In genomic region chr9:41593998-41594397, GRCm38 (mm10) we compare ENCODE assay signal across 22 mouse cellular contexts.
A peak's percentile ranks its signal among the peaks of the same experiment; 100 is the strongest.
DNase-seq lines count a peak whose midpoint lies in the region; ATAC-seq and TF ChIP-seq lines count a peak whose summit lies in the region.
"Had no signal": no experiment of that assay in that cellular context is flagged by ENCODE, and none has a peak within 500 bp of the region (broad histone marks: within the 10 kb centered on the region; RNA-seq: fewer than 3 reads in every experiment).

No protein-coding gene starts in this region.

- peaks cover 43% of the 10 kb centered on the region for H3K4me1 ChIP-seq in embryonic facial prominence, embryonic 12.5 days
- H3K4me1 ChIP-seq in embryonic facial prominence, embryonic 10.5 days, result peaks cover 43% of the 10 kb centered on the region
- peaks cover 60% of the 10 kb centered on the region for H3K4me1 ChIP-seq in midbrain, embryonic 12.5 days
- H3K4me1 ChIP-seq in midbrain, embryonic 11.5 days (ENCODE audit: control insufficient read depth, insufficient read depth, low read length), result peaks cover 27% of the 10 kb centered on the region
- H3K4me1 ChIP-seq in forebrain, postnatal 0 days (ENCODE audit: insufficient read depth), result peaks cover 31% of the 10 kb centered on the region
- peaks cover 15% of the 10 kb centered on the region; the same call in 1 of the 2 replicates for H3K4me1 ChIP-seq in midbrain, postnatal 0 days (ENCODE audit: insufficient read depth, low read length)
- H3K4me1 ChIP-seq in thymus, adult 2 months (replicated peaks; ENCODE audit: control insufficient read depth, insufficient read depth, low read length), result no peaks in the 10 kb centered on the region
- H3K4me1 ChIP-seq: liver, embryonic 12.5 days had no signal

- no peak overlapping the region for H3K9ac ChIP-seq in embryonic facial prominence, embryonic 12.5 days
- no peak overlapping the region for H3K9ac ChIP-seq in midbrain, embryonic 12.5 days (replicated peaks)
- H3K9ac ChIP-seq in midbrain, embryonic 11.5 days (ENCODE audit: low read length), result no peak overlapping the region
- no peak overlapping the region for H3K9ac ChIP-seq in forebrain, postnatal 0 days
- H3K9ac ChIP-seq in midbrain, postnatal 0 days (replicated peaks; ENCODE audit: low read length, poor library complexity, severe bottlenecking), result no peak overlapping the region
- H3K9ac ChIP-seq: liver, embryonic 12.5 days; lung, embryonic 15.5 days had no signal

- H3K9me3 ChIP-seq in embryonic facial prominence, embryonic 12.5 days, result no peaks in the 10 kb centered on the region
- H3K9me3 ChIP-seq in embryonic facial prominence, embryonic 10.5 days, result no peaks in the 10 kb centered on the region
- no peaks in the 10 kb centered on the region for H3K9me3 ChIP-seq in midbrain, embryonic 12.5 days
- no peaks in the 10 kb centered on the region for H3K9me3 ChIP-seq in midbrain, embryonic 11.5 days (ENCODE audit: control insufficient read depth, low read length)
- H3K9me3 ChIP-seq in forebrain, postnatal 0 days (ENCODE audit: low read length), result no peaks in the 10 kb centered on the region
- no peaks in the 10 kb centered on the region for H3K9me3 ChIP-seq in midbrain, postnatal 0 days (ENCODE audit: low read length)
- H3K9me3 ChIP-seq: liver, embryonic 12.5 days; lung, embryonic 15.5 days had no signal

- H3K27ac ChIP-seq in embryonic facial prominence, embryonic 12.5 days, result peak overlapping the region; percentile 69; the same call in 1 of the 2 replicates
- no peak overlapping the region for H3K27ac ChIP-seq in embryonic facial prominence, embryonic 10.5 days (replicated peaks)
- peak overlapping the region; percentile 65 for H3K27ac ChIP-seq in midbrain, embryonic 12.5 days (replicated peaks)
- H3K27ac ChIP-seq in midbrain, embryonic 11.5 days (ENCODE audit: low read depth, low read length), result no peak overlapping the region
- peak overlapping the region; percentile 67 for H3K27ac ChIP-seq in forebrain, postnatal 0 days (ENCODE audit: low read depth, low read length)
- peak overlapping the region; percentile 13; the same call in 1 of the 2 replicates for H3K27ac ChIP-seq in midbrain, postnatal 0 days (ENCODE audit: low read depth, low read length)
- H3K27ac ChIP-seq in thymus, adult 2 months (ENCODE audit: control insufficient read depth, insufficient read depth, low read length), result no peak overlapping the region
- H3K27ac ChIP-seq: kidney, postnatal 0 days; liver, embryonic 12.5 days; macrophage had no signal

- DNase-seq in embryonic facial prominence, embryonic 10.5 days (ENCODE audit: low spot score), result no peak
- no peak for DNase-seq in midbrain, embryonic 11.5 days (ENCODE audit: low spot score, missing footprints)
- DNase-seq in forebrain, postnatal 0 days, result peak; percentile 54
- no peak for DNase-seq in midbrain, postnatal 0 days (ENCODE audit: low spot score)
- no peak for DNase-seq in thymus, adult 2 months
- DNase-seq: adrenal gland, postnatal 14 days; cerebellum, adult 18-20 months; cerebellum, postnatal 36 days; gastrocnemius, postnatal 14 days; left cerebral cortex, postnatal 4 days; retina, postnatal 1 day; right cerebral cortex, postnatal 4 days; thymus, adult 18-20 months had no signal

- no peak overlapping the region for H3K4me2 ChIP-seq in embryonic facial prominence, embryonic 12.5 days (replicated peaks)
- no peak overlapping the region for H3K4me2 ChIP-seq in midbrain, embryonic 12.5 days (replicated peaks)
- no peak overlapping the region for H3K4me2 ChIP-seq in midbrain, embryonic 11.5 days
- no peak overlapping the region for H3K4me2 ChIP-seq in forebrain, postnatal 0 days (ENCODE audit: low read depth)
- no peak overlapping the region for H3K4me2 ChIP-seq in midbrain, postnatal 0 days (ENCODE audit: low read depth, low read length, poor library complexity, severe bottlenecking)
- H3K4me2 ChIP-seq: liver, embryonic 12.5 days; lung, embryonic 15.5 days had no signal

- H3K27me3 ChIP-seq in embryonic facial prominence, embryonic 12.5 days, result no peaks in the 10 kb centered on the region
- H3K27me3 ChIP-seq in embryonic facial prominence, embryonic 10.5 days (replicated peaks; ENCODE audit: low read depth, poor library complexity, severe bottlenecking), result no peaks in the 10 kb centered on the region
- no peaks in the 10 kb centered on the region for H3K27me3 ChIP-seq in midbrain, embryonic 12.5 days
- no peaks in the 10 kb centered on the region for H3K27me3 ChIP-seq in midbrain, embryonic 11.5 days (ENCODE audit: control insufficient read depth, insufficient read depth, low read length)
- H3K27me3 ChIP-seq in forebrain, postnatal 0 days (ENCODE audit: insufficient read depth, low read length), result no peaks in the 10 kb centered on the region
- H3K27me3 ChIP-seq in midbrain, postnatal 0 days (ENCODE audit: insufficient read depth, low read length), result no peaks in the 10 kb centered on the region
- H3K27me3 ChIP-seq in thymus, adult 2 months (ENCODE audit: control insufficient read depth, insufficient read depth, low read length), result no peaks in the 10 kb centered on the region
- H3K27me3 ChIP-seq: CH12.LX; liver, embryonic 12.5 days; lung, embryonic 15.5 days had no signal

- TF ChIP-seq POLR2A in thymus, adult 2 months (IDR thresholded peaks at IDR 0.05; ENCODE audit: control insufficient read depth, extremely low read depth, insufficient read depth, low read length, poor library complexity), result no peak

- no peak for TF ChIP-seq CTCF in forebrain, postnatal 0 days (IDR thresholded peaks at IDR 0.05; ENCODE audit: low read depth)
- no peak for TF ChIP-seq CTCF in midbrain, postnatal 0 days (IDR thresholded peaks at IDR 0.05)
- TF ChIP-seq CTCF in thymus, adult 2 months (IDR thresholded peaks at IDR 0.05; ENCODE audit: borderline replicate concordance, control insufficient read depth, extremely low read depth, insufficient read depth, low read length, poor library complexity), result no peak

- peaks cover 41% of the 10 kb centered on the region for H3K36me3 ChIP-seq in embryonic facial prominence, embryonic 12.5 days
- peaks cover 51% of the 10 kb centered on the region for H3K36me3 ChIP-seq in embryonic facial prominence, embryonic 10.5 days (replicated peaks)
- peaks cover 52% of the 10 kb centered on the region for H3K36me3 ChIP-seq in midbrain, embryonic 12.5 days
- H3K36me3 ChIP-seq in midbrain, embryonic 11.5 days (ENCODE audit: control insufficient read depth, insufficient read depth, low read length), result peaks cover 19% of the 10 kb centered on the region
- H3K36me3 ChIP-seq in forebrain, postnatal 0 days (ENCODE audit: insufficient read depth), result peaks cover 22% of the 10 kb centered on the region
- peaks cover 22% of the 10 kb centered on the region for H3K36me3 ChIP-seq in midbrain, postnatal 0 days (ENCODE audit: insufficient read depth, low read length)
- no peaks in the 10 kb centered on the region for H3K36me3 ChIP-seq in thymus, adult 2 months (ENCODE audit: control insufficient read depth, insufficient read depth, low read length)

- no peak for ATAC-seq in embryonic facial prominence, embryonic 12.5 days (ENCODE audit: insufficient number of reproducible peaks, insufficient read depth, low FRiP score, low TSS enrichment)
- ATAC-seq in midbrain, embryonic 12.5 days (ENCODE audit: low FRiP score, low read depth), result no peak
- no peak for ATAC-seq in midbrain, embryonic 11.5 days (ENCODE audit: low FRiP score)
- no peak for ATAC-seq in forebrain, postnatal 0 days
- no peak for ATAC-seq in midbrain, postnatal 0 days (ENCODE audit: low FRiP score)
- ATAC-seq in erythroblast, adult 5-6 weeks (replicated peaks; ENCODE audit: low FRiP score, poor library complexity, severe bottlenecking), result no peak
- ATAC-seq: intestine, embryonic 16.5 days; liver, embryonic 12.5 days had no signal

- WGBS in embryonic facial prominence, embryonic 12.5 days, result 79% methylated on average over 7 of the region's 7 CpGs
- 89% methylated on average over 7 of the region's 7 CpGs for WGBS in embryonic facial prominence, embryonic 10.5 days
- 80% methylated on average over 7 of the region's 7 CpGs for WGBS in midbrain, embryonic 12.5 days
- 85% methylated on average over 7 of the region's 7 CpGs for WGBS in midbrain, embryonic 11.5 days
- 69% methylated on average over 7 of the region's 7 CpGs for WGBS in forebrain, postnatal 0 days
- WGBS in midbrain, postnatal 0 days, result 43% methylated on average over 7 of the region's 7 CpGs
- 93% methylated on average over 7 of the region's 7 CpGs for WGBS in thymus, adult 2 months

- H3K4me3 ChIP-seq in embryonic facial prominence, embryonic 12.5 days, result no peak overlapping the region
- H3K4me3 ChIP-seq in embryonic facial prominence, embryonic 10.5 days, result no peak overlapping the region
- no peak overlapping the region for H3K4me3 ChIP-seq in midbrain, embryonic 12.5 days
- no peak overlapping the region for H3K4me3 ChIP-seq in midbrain, embryonic 11.5 days (ENCODE audit: low read depth, low read length)
- H3K4me3 ChIP-seq in forebrain, postnatal 0 days (ENCODE audit: low read depth, low read length), result no peak overlapping the region
- H3K4me3 ChIP-seq in midbrain, postnatal 0 days (ENCODE audit: low read depth, low read length), result no peak overlapping the region
- H3K4me3 ChIP-seq in thymus, adult 2 months (ENCODE audit: control insufficient read depth, insufficient read depth, low read length), result no peak overlapping the region
- H3K4me3 ChIP-seq: liver, embryonic 12.5 days; lung, embryonic 15.5 days had no signal

Comparison
In these comparisons a context has a peak if more than half of its experiments do, and no peak if none do; other contexts are left out.
1. H3K27ac ChIP-seq: peak in embryonic facial prominence, embryonic 12.5 days (single experiment), midbrain, embryonic 12.5 days (single experiment), forebrain, postnatal 0 days (single experiment) and midbrain, postnatal 0 days (single experiment); none in embryonic facial prominence, embryonic 10.5 days (single experiment), midbrain, embryonic 11.5 days (single experiment) and thymus, adult 2 months (single experiment).